ENCODE assay signal across 10 mouse cellular contexts in the genomic region with DNA sequence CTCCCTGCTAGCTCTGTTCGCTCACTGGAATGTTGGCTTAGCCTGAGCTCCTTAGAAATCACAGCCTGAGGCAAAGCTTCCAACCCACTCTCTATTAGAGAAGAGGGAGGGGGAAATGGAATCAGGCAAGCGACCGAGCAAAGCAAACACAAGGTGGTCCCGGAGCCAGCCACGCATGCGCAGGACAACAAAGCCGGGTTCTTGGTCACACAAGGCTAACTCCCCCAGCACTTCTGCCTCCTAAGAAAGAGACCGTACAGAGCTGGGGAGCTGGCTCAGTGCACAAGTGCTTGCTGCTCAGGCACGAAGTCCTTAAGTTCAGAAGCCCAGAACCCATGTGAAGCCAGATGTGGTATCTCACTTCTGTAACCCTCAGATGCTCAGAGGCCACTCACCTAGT. TPM values are rescaled to one million over a fixed set of nuclear protein-coding genes. Genes with fewer than 3 reads are reported as not detected.
DNase-seq lines count a peak whose midpoint lies in the region; ATAC-seq lines count a peak whose summit lies in the region.
"Had no signal": no experiment of that assay in that cellular context is flagged by ENCODE, and none has a peak within 500 bp of the region (broad histone marks: within the 10 kb centered on the region; RNA-seq: fewer than 3 reads in every experiment).

No protein-coding gene starts in this region.

- H3K9me3 ChIP-seq in heart, embryonic 15.5 days (replicated peaks) = 0 out of 2 replicates have a peak, but pooled peaks cover under 1% of the 10 kb centered on the region
- peaks cover 3% of the 10 kb centered on the region for H3K9me3 ChIP-seq in forebrain, embryonic 13.5 days (replicated peaks)
- H3K9me3 ChIP-seq: liver, embryonic 15.5 days had no signal

- H3K36me3 ChIP-seq in heart, embryonic 15.5 days = no peaks in the 10 kb centered on the region
- no peaks in the 10 kb centered on the region for H3K36me3 ChIP-seq in forebrain, embryonic 13.5 days (ENCODE audit: poor library complexity, severe bottlenecking)
- H3K36me3 ChIP-seq: liver, embryonic 15.5 days had no signal

- ATAC-seq in heart, embryonic 15.5 days (replicated peaks; ENCODE audit: insufficient number of reproducible peaks, insufficient read depth, low FRiP score, low read depth) = no peak
- ATAC-seq in forebrain, embryonic 13.5 days = no peak
- no peak for ATAC-seq in erythroblast, adult 5-6 weeks (replicated peaks; ENCODE audit: low FRiP score, poor library complexity, severe bottlenecking)
- ATAC-seq: CD4-positive, CD25-positive, alpha-beta regulatory T cell, adult 4 months had no signal

- H3K4me3 ChIP-seq in heart, embryonic 15.5 days = no peak overlapping the region
- no peak overlapping the region for H3K4me3 ChIP-seq in forebrain, embryonic 13.5 days
- H3K4me3 ChIP-seq: liver, embryonic 15.5 days had no signal

- H3K27me3 ChIP-seq in heart, embryonic 15.5 days = no peaks in the 10 kb centered on the region
- no peaks in the 10 kb centered on the region for H3K27me3 ChIP-seq in forebrain, embryonic 13.5 days
- H3K27me3 ChIP-seq: liver, embryonic 15.5 days had no signal

- intact Hi-C loops in heart, postnatal 36 days (cut with DNase I) = loop anchor here (5.0 kb wide), 1 partner anchor 44 kb away; no protein-coding TSS in a partner anchor

- H3K4me1 ChIP-seq in heart, embryonic 15.5 days (replicated peaks) = no peaks in the 10 kb centered on the region
- H3K4me1 ChIP-seq in forebrain, embryonic 13.5 days = 0 out of 2 replicates have a peak, but pooled peaks cover 3% of the 10 kb centered on the region
- H3K4me1 ChIP-seq: liver, embryonic 15.5 days had no signal

- H3K27ac ChIP-seq in heart, embryonic 15.5 days = no peak overlapping the region
- H3K27ac ChIP-seq in forebrain, embryonic 13.5 days = no peak overlapping the region
- H3K27ac ChIP-seq: liver, embryonic 15.5 days had no signal

- DNase-seq in heart, postnatal 36 days = no peak
- peak; percentile 24 for DNase-seq in Muller cell, postnatal 12 days (ENCODE audit: inconsistent ontology term)
- peak; percentile 51 for DNase-seq in mesoderm, embryonic 11.5 days (ENCODE audit: low read depth, low spot score)
- no peak for DNase-seq in urinary bladder, adult 2 months (ENCODE audit: low spot score)
- DNase-seq in T-cell, adult 2 months (ENCODE audit: low spot score) = no peak

- WGBS in heart, embryonic 15.5 days = 57% methylated on average over 9 of the region's 9 CpGs
- 45% methylated on average over 9 of the region's 9 CpGs for whole genome bisulfite sequencing in forebrain, embryonic 13.5 days

- no peak overlapping the region for H3K9ac ChIP-seq in heart, embryonic 15.5 days
- H3K9ac ChIP-seq in forebrain, embryonic 13.5 days = no peak overlapping the region
- H3K9ac ChIP-seq: liver, embryonic 15.5 days had no signal

- H3K4me2 ChIP-seq in heart, embryonic 15.5 days = peak overlapping the region; percentile 17; the same call in 1 of the 2 replicates
- peak overlapping the region; percentile 25; the same call in 1 of the 2 replicates for H3K4me2 ChIP-seq in forebrain, embryonic 13.5 days
- H3K4me2 ChIP-seq: liver, embryonic 15.5 days had no signal

RNA-seq across cellular contexts. Expression of gene Minos1, which starts 12.1 kb away (rescaled TPM):
- 589 and 818 TPM in 2 replicates for polyA plus RNA-seq in heart, embryonic 15.5 days (2015; fragmentation: Nextera tagmentation; extraction: Ambion mirVana)
- 100 to 1,000 TPM; 679 to 769 TPM for total RNA-seq in heart, postnatal 36 days (2021)
- 429 and 523 TPM in 2 replicates for polyA plus RNA-seq in forebrain, embryonic 13.5 days (2015; fragmentation: Nextera tagmentation; extraction: Ambion mirVana)
- 103 and 127 TPM in 2 replicates for total RNA-seq in erythroblast, adult 5-6 weeks (2015; ENCODE audit: low replicate concordance)
- total RNA-seq in erythroblast, adult 5-6 weeks (2017; ENCODE audit: low replicate concordance) = 36.6 and 91.7 TPM in 2 replicates
- polyA plus RNA-seq in urinary bladder, adult 2 months (2012; rRNA removed) = 174 and 186 TPM in 2 replicates

RNA-seq across cellular contexts. Expression of gene Capzb, which starts 49.7 kb away (rescaled TPM):
- 363 and 375 TPM in 2 replicates for polyA plus RNA-seq in heart, embryonic 15.5 days (2015; fragmentation: Nextera tagmentation; extraction: Ambion mirVana)
- total RNA-seq in heart, postnatal 36 days (2021) = 100 to 1,000 TPM; 393 to 443 TPM
- polyA plus RNA-seq in forebrain, embryonic 13.5 days (2015; fragmentation: Nextera tagmentation; extraction: Ambion mirVana) = 309 TPM in 2 replicates
- total RNA-seq in erythroblast, adult 5-6 weeks (2015; ENCODE audit: low replicate concordance) = 128 and 139 TPM in 2 replicates
- total RNA-seq in erythroblast, adult 5-6 weeks (2017; ENCODE audit: low replicate concordance) = 29.7 and 37.6 TPM in 2 replicates
- 297 and 375 TPM in 2 replicates for polyA plus RNA-seq in urinary bladder, adult 2 months (2012; rRNA removed)

RNA-seq across cellular contexts. Expression of gene Nbl1, which starts 50.2 kb away (rescaled TPM):
- 21.4 and 34.5 TPM in 2 replicates for polyA plus RNA-seq in heart, embryonic 15.5 days (2015; fragmentation: Nextera tagmentation; extraction: Ambion mirVana)
- 10 to 100 TPM; 25.5 to 29.1 TPM for total RNA-seq in heart, postnatal 36 days (2021)
- polyA plus RNA-seq in forebrain, embryonic 13.5 days (2015; fragmentation: Nextera tagmentation; extraction: Ambion mirVana) = 12.5 and 17.1 TPM in 2 replicates
- not detected in 2 replicates for total RNA-seq in erythroblast, adult 5-6 weeks (2015; ENCODE audit: low replicate concordance)
- not detected in 2 replicates for total RNA-seq in erythroblast, adult 5-6 weeks (2017; ENCODE audit: low replicate concordance)
- polyA plus RNA-seq in urinary bladder, adult 2 months (2012; rRNA removed) = 323 and 360 TPM in 2 replicates

Comparison
In these comparisons a context has a peak if more than half of its experiments do, and no peak if none do; other contexts are left out.
1. DNase-seq: peak in Muller cell, postnatal 12 days (single experiment) and mesoderm, embryonic 11.5 days (single experiment); none in heart, postnatal 36 days (0 of 2), urinary bladder, adult 2 months (single experiment) and T-cell, adult 2 months (single experiment).